Mouse (Mus musculus): ENCODE data around the gene Tle3. TPM values are rescaled to one million over a fixed set of nuclear protein-coding genes. Genes with fewer than 3 reads are reported as not detected.

The Tle3 gene
- polyA plus RNA-seq, 1 experiment from 2014 or later: 29.7 TPM

GRCm38 (mm10) chr9:61332226-61332936, 39.8 kb upstream of the Tle3 start:
- no peak overlapping the region for H3K27ac ChIP-seq (ENCODE audit: low read length)
- H3K4me2 ChIP-seq (ENCODE audit: low read length): no peak overlapping the region
- ATAC-seq: no peak
- H3K27me3 ChIP-seq (ENCODE audit: control insufficient read depth, insufficient read depth, low read depth, low read length): 0 out of 2 replicates have a peak, but pooled peaks cover 3% of the 10 kb centered on the region
- no peak overlapping the region for H3K9ac ChIP-seq (ENCODE audit: low read depth, low read length)
- no peaks in the 10 kb centered on the region for H3K9me3 ChIP-seq (replicated peaks; ENCODE audit: control insufficient read depth, low read length, poor library complexity, severe bottlenecking)
- 77% methylated on average over 7 of the region's 7 CpGs for WGBS
- H3K4me3 ChIP-seq (ENCODE audit: low read depth, low read length): no peak overlapping the region
- no peaks in the 10 kb centered on the region for H3K36me3 ChIP-seq (ENCODE audit: control insufficient read depth, insufficient read depth, low read length)
- peaks cover 4% of the 10 kb centered on the region for H3K4me1 ChIP-seq (ENCODE audit: control insufficient read depth, insufficient read depth, low read length)

GRCm38 (mm10) chr9:61336179-61336578, 36.0 kb upstream of the Tle3 start:
- Histone ChIP-seq H3K27me3 (ENCODE audit: control insufficient read depth, insufficient read depth, low read depth, low read length) (peaks cover 3% of the 10 kb centered on the region; the same call in 1 of the 2 replicates), H3K4me1 (ENCODE audit: control insufficient read depth, insufficient read depth, low read length) (peaks cover 6% of the 10 kb centered on the region), H3K27ac (ENCODE audit: low read length) (no peak overlapping the region), H3K4me2 (ENCODE audit: low read length) (no peak overlapping the region), H3K9me3 (replicated peaks; ENCODE audit: control insufficient read depth, low read length, poor library complexity, severe bottlenecking) (no peaks in the 10 kb centered on the region), H3K9ac (ENCODE audit: low read depth, low read length) (no peak overlapping the region), H3K36me3 (ENCODE audit: control insufficient read depth, insufficient read depth, low read length) (no peaks in the 10 kb centered on the region), H3K4me3 (ENCODE audit: low read depth, low read length) (no peak overlapping the region)
- ATAC-seq: no peak

GRCm38 (mm10) chr9:61336591-61337587, 35.3 kb upstream of the Tle3 start:
- no peaks in the 10 kb centered on the region for H3K36me3 ChIP-seq (ENCODE audit: control insufficient read depth, insufficient read depth, low read length)
- no peak overlapping the region for H3K9ac ChIP-seq (ENCODE audit: low read depth, low read length)
- H3K27me3 ChIP-seq (ENCODE audit: control insufficient read depth, insufficient read depth, low read depth, low read length): peaks cover 3% of the 10 kb centered on the region; the same call in 1 of the 2 replicates
- ATAC-seq: no peak
- 41% methylated on average over 17 of the region's 17 CpGs for WGBS
- no peak overlapping the region for H3K27ac ChIP-seq (ENCODE audit: low read length)
- H3K4me1 ChIP-seq (ENCODE audit: control insufficient read depth, insufficient read depth, low read length): peaks cover 6% of the 10 kb centered on the region
- H3K9me3 ChIP-seq (replicated peaks; ENCODE audit: control insufficient read depth, low read length, poor library complexity, severe bottlenecking): no peaks in the 10 kb centered on the region
- no peak overlapping the region for H3K4me2 ChIP-seq (ENCODE audit: low read length)
- H3K4me3 ChIP-seq (ENCODE audit: low read depth, low read length): no peak overlapping the region

- H3K4me3 ChIP-seq (ENCODE audit: low read depth, low read length): no peak overlapping the region
- no peak overlapping the region for H3K9ac ChIP-seq (ENCODE audit: low read depth, low read length)
Observed at GRCm38 (mm10) chr9:61337665-61338064, 34.5 kb upstream of the Tle3 start.

GRCm38 (mm10) chr9:61339311-61339710, 32.9 kb upstream of the Tle3 start:
- Histone ChIP-seq H3K9me3 (replicated peaks; ENCODE audit: control insufficient read depth, low read length, poor library complexity, severe bottlenecking) (no peaks in the 10 kb centered on the region), H3K4me3 (ENCODE audit: low read depth, low read length) (no peak overlapping the region), H3K27ac (ENCODE audit: low read length) (no peak overlapping the region), H3K36me3 (ENCODE audit: control insufficient read depth, insufficient read depth, low read length) (no peaks in the 10 kb centered on the region), H3K9ac (ENCODE audit: low read depth, low read length) (no peak overlapping the region), H3K27me3 (ENCODE audit: control insufficient read depth, insufficient read depth, low read depth, low read length) (peaks cover 3% of the 10 kb centered on the region; the same call in 1 of the 2 replicates), H3K4me2 (ENCODE audit: low read length) (no peak overlapping the region), H3K4me1 (ENCODE audit: control insufficient read depth, insufficient read depth, low read length) (peaks cover 6% of the 10 kb centered on the region)
- no peak for ATAC-seq
- 21% methylated on average over 6 of the region's 6 CpGs for WGBS

More at GRCm38 (mm10) chr9:61337665-61338064, 34.5 kb upstream of the Tle3 start:
- no peak overlapping the region for H3K4me2 ChIP-seq (ENCODE audit: low read length)
- no peaks in the 10 kb centered on the region for H3K36me3 ChIP-seq (ENCODE audit: control insufficient read depth, insufficient read depth, low read length)
- H3K27me3 ChIP-seq (ENCODE audit: control insufficient read depth, insufficient read depth, low read depth, low read length): peaks cover 3% of the 10 kb centered on the region; the same call in 1 of the 2 replicates
- 25% methylated on average over 9 of the region's 9 CpGs for WGBS
- no peaks in the 10 kb centered on the region for H3K9me3 ChIP-seq (replicated peaks; ENCODE audit: control insufficient read depth, low read length, poor library complexity, severe bottlenecking)
- H3K27ac ChIP-seq (ENCODE audit: low read length): no peak overlapping the region
- peaks cover 6% of the 10 kb centered on the region for H3K4me1 ChIP-seq (ENCODE audit: control insufficient read depth, insufficient read depth, low read length)
- ATAC-seq: no peak

GRCm38 (mm10) chr9:61340333-61340732, 31.8 kb upstream of the Tle3 start:
- WGBS: 93% methylated on average over 2 of the region's 2 CpGs
- no peak overlapping the region for H3K27ac ChIP-seq (ENCODE audit: low read length)
- H3K4me3 ChIP-seq (ENCODE audit: low read depth, low read length): no peak overlapping the region
- peaks cover 6% of the 10 kb centered on the region for H3K4me1 ChIP-seq (ENCODE audit: control insufficient read depth, insufficient read depth, low read length)
- H3K36me3 ChIP-seq (ENCODE audit: control insufficient read depth, insufficient read depth, low read length): no peaks in the 10 kb centered on the region
- H3K9me3 ChIP-seq (replicated peaks; ENCODE audit: control insufficient read depth, low read length, poor library complexity, severe bottlenecking): no peaks in the 10 kb centered on the region
- ATAC-seq: no peak
- H3K4me2 ChIP-seq (ENCODE audit: low read length): no peak overlapping the region
- H3K27me3 ChIP-seq (ENCODE audit: control insufficient read depth, insufficient read depth, low read depth, low read length): peaks cover 3% of the 10 kb centered on the region; the same call in 1 of the 2 replicates
- no peak overlapping the region for H3K9ac ChIP-seq (ENCODE audit: low read depth, low read length)

- ATAC-seq: no peak
- peaks cover 3% of the 10 kb centered on the region for H3K4me1 ChIP-seq (ENCODE audit: control insufficient read depth, insufficient read depth, low read length)
- WGBS: 69% methylated on average over 6 of the region's 6 CpGs
- H3K4me3 ChIP-seq (ENCODE audit: low read depth, low read length): no peak overlapping the region
- H3K9me3 ChIP-seq (replicated peaks; ENCODE audit: control insufficient read depth, low read length, poor library complexity, severe bottlenecking): no peaks in the 10 kb centered on the region
- H3K4me2 ChIP-seq (ENCODE audit: low read length): no peak overlapping the region
- H3K27ac ChIP-seq (ENCODE audit: low read length): no peak overlapping the region
- H3K27me3 ChIP-seq (ENCODE audit: control insufficient read depth, insufficient read depth, low read depth, low read length): peaks cover 3% of the 10 kb centered on the region
- H3K9ac ChIP-seq (ENCODE audit: low read depth, low read length): no peak overlapping the region
- no peaks in the 10 kb centered on the region for H3K36me3 ChIP-seq (ENCODE audit: control insufficient read depth, insufficient read depth, low read length)
Observed at GRCm38 (mm10) chr9:61342297-61342696, 29.9 kb upstream of the Tle3 start.

- ATAC-seq: no peak
- H3K27me3 ChIP-seq (ENCODE audit: control insufficient read depth, insufficient read depth, low read depth, low read length): peaks cover 3% of the 10 kb centered on the region
- H3K27ac ChIP-seq (ENCODE audit: low read length): no peak overlapping the region
- 81% methylated on average over 6 of the region's 6 CpGs for WGBS
- no peaks in the 10 kb centered on the region for H3K4me1 ChIP-seq (ENCODE audit: control insufficient read depth, insufficient read depth, low read length)
- no peaks in the 10 kb centered on the region for H3K9me3 ChIP-seq (replicated peaks; ENCODE audit: control insufficient read depth, low read length, poor library complexity, severe bottlenecking)
- H3K4me2 ChIP-seq (ENCODE audit: low read length): no peak overlapping the region
- H3K9ac ChIP-seq (ENCODE audit: low read depth, low read length): no peak overlapping the region
- no peaks in the 10 kb centered on the region for H3K36me3 ChIP-seq (ENCODE audit: control insufficient read depth, insufficient read depth, low read length)
- H3K4me3 ChIP-seq (ENCODE audit: low read depth, low read length): no peak overlapping the region
Observed at GRCm38 (mm10) chr9:61344684-61345083, 27.5 kb upstream of the Tle3 start.

Data from midbrain, embryonic 16.5 days (tissue).